Mouse (Mus musculus) inflammation-experienced regulatory T-cells, adult 6 months (primary cell): ENCODE measurements around the gene Impdh2. TPM values are rescaled to one million over a fixed set of nuclear protein-coding genes. Genes with fewer than 3 reads are reported as not detected.

Source experiments
- ATAC-seq: one replicate; pipeline ENCODE4 v1.8.0; 2017
- polyA plus RNA-seq, 3 experiments: library from polyadenylated mRNA; unstranded; fragments of 100-300 nt; shearing (Covaris generic); gene quantifications; one replicate each; pipeline ENCODE4 v1.2.1; 2017

Impdh2 gene
- polyA plus RNA-seq, 3 experiments from 2014 or later: 132 to 143 (median 137) TPM

- ATAC-seq: no peak
Observed at GRCm38 (mm10) chr9:108608889-108609288, 48.8 kb downstream of the Impdh2 start.

GRCm38 (mm10) chr9:108611488-108611887 lies 51.4 kb downstream of the Impdh2 start:
- ATAC-seq: no peak

Other genes starting within 250 kb of the Impdh2 start
- gene Gpx1, start 221.4 kb upstream of the Impdh2 start, polyA plus RNA-seq: 100 to 1,000 TPM; 489 to 506 (median 494) TPM
- 100 to 1,000 TPM in 2 of 3 experiments, 10 to 100 TPM in 1; 91.3 to 131 (median 111) TPM for gene Usp4, start 212.4 kb upstream of the Impdh2 start, polyA plus RNA-seq
- 1 to 10 TPM in 2 of 3 experiments, under 1 TPM in 1; 0.78 to 2.2 (median 1.0) TPM for gene 1700102P08Rik, start 167.5 kb upstream of the Impdh2 start, polyA plus RNA-seq
- gene Ccdc36, start 131.8 kb upstream of the Impdh2 start, polyA plus RNA-seq: not detected
- gene BC048562, start 123.8 kb upstream of the Impdh2 start, polyA plus RNA-seq: not detected
- gene Ccdc71, start 99.8 kb upstream of the Impdh2 start, polyA plus RNA-seq: 10 to 100 TPM; 22.9 to 28.1 (median 27.5) TPM
- 1 to 10 TPM in 2 of 3 experiments, under 1 TPM in 1; 0.94 to 1.9 (median 1.6) TPM for gene Klhdc8b, start 98.7 kb upstream of the Impdh2 start, polyA plus RNA-seq
- gene Lamb2, start 80.5 kb upstream of the Impdh2 start, polyA plus RNA-seq: under 1 TPM in 2 of 3 experiments, not detected in 1; 0.06 to 0.08 TPM
- 10 to 100 TPM; 15.7 to 18.4 (median 18.4) TPM for gene Usp19, start 69.7 kb upstream of the Impdh2 start, polyA plus RNA-seq
- gene Qars, start 52.6 kb upstream of the Impdh2 start, polyA plus RNA-seq: 100 to 1,000 TPM; 123 to 167 (median 155) TPM
- 10 to 100 TPM; 68.0 to 91.8 (median 70.4) TPM for gene Qrich1, start 43.5 kb upstream of the Impdh2 start, polyA plus RNA-seq
- gene Ndufaf3, start 7.1 kb downstream of the Impdh2 start, polyA plus RNA-seq: 10 to 100 TPM; 63.9 to 75.7 (median 73.9) TPM
- gene Dalrd3, start 9.6 kb downstream of the Impdh2 start, polyA plus RNA-seq: 10 to 100 TPM; 47.6 to 79.7 (median 68.7) TPM
- gene Wdr6, start 18.5 kb downstream of the Impdh2 start, polyA plus RNA-seq: 10 to 100 TPM; 25.4 to 32.5 (median 28.0) TPM
- gene P4htm, start 37.4 kb downstream of the Impdh2 start, polyA plus RNA-seq: 10 to 100 TPM in 1 of 3 experiments, 1 to 10 TPM in 2; 5.6 to 10.9 (median 7.5) TPM
- gene Arih2, start 89.1 kb downstream of the Impdh2 start, polyA plus RNA-seq: 10 to 100 TPM; 55.7 to 65.6 (median 62.7) TPM
- 10 to 100 TPM; 41.0 to 53.4 (median 48.2) TPM for gene Slc25a20, start 101.8 kb downstream of the Impdh2 start, polyA plus RNA-seq
- gene Prkar2a, start 129.0 kb downstream of the Impdh2 start, polyA plus RNA-seq: 10 to 100 TPM in 1 of 3 experiments, 1 to 10 TPM in 2; 7.7 to 11.9 (median 9.2) TPM
- 10 to 100 TPM; 10.9 to 24.0 (median 19.8) TPM for gene Ip6k2, start 223.5 kb downstream of the Impdh2 start, polyA plus RNA-seq
- gene Nckipsd, start 248.1 kb downstream of the Impdh2 start, polyA plus RNA-seq: 1 to 10 TPM; 6.0 to 7.1 (median 6.8) TPM